Mouse (Mus musculus): Measurements from ENCODE around the gene Hp. TPM values are rescaled to one million over a fixed set of nuclear protein-coding genes. Genes with fewer than 3 reads are reported as not detected.

The Hp gene
- 0.41 and 2.5 TPM in 2 replicates for polyA plus RNA-seq (2015; fragmentation: Nextera tagmentation; extraction: Ambion mirVana)

DNA sequence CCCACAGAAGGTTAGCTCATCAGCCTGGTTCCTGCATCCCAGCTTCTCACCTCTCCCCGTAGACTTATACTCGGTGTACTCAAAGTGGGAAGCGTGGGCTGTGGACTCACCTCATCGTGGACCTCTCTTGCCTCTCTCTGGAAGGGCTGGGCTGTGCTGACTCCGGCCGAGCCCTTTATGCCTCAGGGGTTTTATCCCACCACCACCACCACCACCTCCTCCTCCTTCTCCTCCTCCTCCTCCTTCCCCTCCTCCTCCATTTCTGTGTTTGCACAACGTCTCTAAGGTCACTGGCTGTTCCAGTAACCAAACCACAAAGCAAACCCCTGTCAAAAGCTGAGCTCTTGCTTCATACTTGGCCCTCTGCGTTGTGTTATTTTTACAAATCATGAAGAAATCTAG lies at the start of gene Hp:
Gene Hp (minus strand): TSS at position 273 of the 402 bp plus-strand sequence.
- Histone ChIP-seq H3K4me3 (no peak within 1 kb of the TSS), H3K27me3 (no peaks in the 10 kb centered on the region), H3K4me1 (no peaks in the 10 kb centered on the region), H3K9ac (no peak within 1 kb of the TSS), H3K27ac (no peak within 1 kb of the TSS), H3K36me3 (no peaks in the 10 kb centered on the region), H3K9me3 (peaks cover 1% of the 10 kb centered on the region; the same call in 1 of the 2 replicates), H3K4me2 (no peak within 1 kb of the TSS)
- WGBS = 60% methylated on average over 8 of the region's 8 CpGs
- no peak for ATAC-seq (ENCODE audit: insufficient number of reproducible peaks, insufficient read depth, low FRiP score, low TSS enrichment, low read depth)

GRCm38 (mm10) chr8:109628638-109629037 lies 49.7 kb upstream of the Hp start:
- no peaks in the 10 kb centered on the region for H3K27me3 ChIP-seq
- 66% methylated on average over 6 of the region's 6 CpGs for WGBS
- no peak overlapping the region for H3K9ac ChIP-seq
- no peak overlapping the region for H3K4me2 ChIP-seq
- H3K9me3 ChIP-seq = peaks cover 4% of the 10 kb centered on the region; the same call in 1 of the 2 replicates
- no peak overlapping the region for H3K4me3 ChIP-seq
- no peaks in the 10 kb centered on the region for H3K36me3 ChIP-seq
- no peak for ATAC-seq (ENCODE audit: insufficient number of reproducible peaks, insufficient read depth, low FRiP score, low TSS enrichment, low read depth)
- no peak overlapping the region for H3K27ac ChIP-seq
- H3K4me1 ChIP-seq = no peaks in the 10 kb centered on the region

GRCm38 (mm10) chr8:109615569-109615968 lies 36.6 kb upstream of the Hp start:
- 83% methylated on average over 3 of the region's 3 CpGs for WGBS
- Histone ChIP-seq H3K27ac (no peak overlapping the region), H3K9me3 (no peaks in the 10 kb centered on the region), H3K9ac (no peak overlapping the region), H3K4me3 (no peak overlapping the region), H3K4me2 (no peak overlapping the region), H3K4me1 (no peaks in the 10 kb centered on the region), H3K27me3 (0 out of 2 replicates have a peak, but pooled peaks cover 2% of the 10 kb centered on the region), H3K36me3 (no peaks in the 10 kb centered on the region)
- ATAC-seq (ENCODE audit: insufficient number of reproducible peaks, insufficient read depth, low FRiP score, low TSS enrichment, low read depth) = no peak

- peak within 1 kb of the TSS; percentile 27 for H3K4me2 ChIP-seq
- no peak for ATAC-seq (ENCODE audit: insufficient number of reproducible peaks, insufficient read depth, low FRiP score, low TSS enrichment, low read depth)
- WGBS = 62% methylated on average over 27 of the region's 27 CpGs
- H3K36me3 ChIP-seq = no peaks in the 10 kb centered on the region
- H3K27ac ChIP-seq = no peak within 1 kb of the TSS
- H3K9me3 ChIP-seq = no peaks in the 10 kb centered on the region
- H3K4me3 ChIP-seq = no peak within 1 kb of the TSS
- 0 out of 2 replicates have a peak, but pooled peaks cover 2% of the 10 kb centered on the region for H3K27me3 ChIP-seq
- no peaks in the 10 kb centered on the region for H3K4me1 ChIP-seq
- no peak within 1 kb of the TSS for H3K9ac ChIP-seq
These were observed 35.6 kb upstream of the Hp start, which contains the start of gene Pkd1l3 for GRCm38 (mm10) chr8:109614243-109615210. Gene Pkd1l3 (plus strand): TSS chr8:109614517.

GRCm38 (mm10) chr8:109609153-109609502 lies 30.2 kb upstream of the Hp start:
- Histone ChIP-seq H3K9ac (peak overlapping the region; percentile 79), H3K27ac (peak overlapping the region; percentile 98), H3K4me3 (peak overlapping the region; percentile 67), H3K4me1 (peaks cover 12% of the 10 kb centered on the region), H3K27me3 (0 out of 2 replicates have a peak, but pooled peaks cover 2% of the 10 kb centered on the region), H3K9me3 (no peaks in the 10 kb centered on the region), H3K36me3 (peaks cover 16% of the 10 kb centered on the region), H3K4me2 (peak overlapping the region; percentile 81)
- WGBS = 10% methylated on average over 5 of the region's 5 CpGs
- ATAC-seq (ENCODE audit: insufficient number of reproducible peaks, insufficient read depth, low FRiP score, low TSS enrichment, low read depth) = no peak

- Histone ChIP-seq H3K9me3 (no peaks in the 10 kb centered on the region), H3K4me2 (peak within 1 kb of the TSS; percentile 81), H3K27me3 (0 out of 2 replicates have a peak, but pooled peaks cover 2% of the 10 kb centered on the region), H3K27ac (peak within 1 kb of the TSS; percentile 98), H3K36me3 (peaks cover 22% of the 10 kb centered on the region), H3K4me3 (peak within 1 kb of the TSS; percentile 67), H3K4me1 (peaks cover 12% of the 10 kb centered on the region), H3K9ac (peak within 1 kb of the TSS; percentile 79)
- under 1% methylated on average over 42 of the region's 42 CpGs for WGBS
- ATAC-seq (ENCODE audit: insufficient number of reproducible peaks, insufficient read depth, low FRiP score, low TSS enrichment, low read depth) = peak; percentile 99
These were observed 29.5 kb upstream of the Hp start, which contains the start of gene Dhodh for GRCm38 (mm10) chr8:109608271-109609152. Gene Dhodh (minus strand): TSS chr8:109608673.

DNA sequence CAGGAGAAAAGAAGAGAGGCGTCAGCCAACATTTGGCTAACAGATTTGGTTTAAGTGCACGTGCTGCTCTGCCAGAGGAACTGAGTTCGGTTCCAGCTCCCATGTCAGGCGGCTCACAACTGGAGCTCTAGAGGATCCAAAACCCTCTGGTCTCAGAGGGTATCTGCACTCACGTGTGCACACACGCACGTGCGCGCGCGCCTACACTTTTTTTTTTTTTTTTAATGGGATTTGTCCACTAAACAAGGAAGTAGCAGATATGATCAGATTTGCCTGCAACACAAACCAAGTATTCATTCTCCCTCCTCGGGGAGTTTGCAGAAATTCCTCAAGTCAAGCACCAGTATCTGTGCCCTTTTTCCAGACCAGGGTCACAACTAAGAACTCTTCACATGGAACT lies 28.7 kb upstream of the Hp start:
- H3K4me2 ChIP-seq = peak overlapping the region; percentile 81
- H3K4me3 ChIP-seq = peak overlapping the region; percentile 67
- H3K9me3 ChIP-seq = no peaks in the 10 kb centered on the region
- 6% methylated on average over 12 of the region's 12 CpGs for WGBS
- peak overlapping the region; percentile 79 for H3K9ac ChIP-seq
- H3K27me3 ChIP-seq = no peaks in the 10 kb centered on the region
- H3K4me1 ChIP-seq = peaks cover 12% of the 10 kb centered on the region
- peaks cover 29% of the 10 kb centered on the region for H3K36me3 ChIP-seq
- peak overlapping the region; percentile 98; the same call in 1 of the 2 replicates for H3K27ac ChIP-seq
- ATAC-seq (ENCODE audit: insufficient number of reproducible peaks, insufficient read depth, low FRiP score, low TSS enrichment, low read depth) = no peak

- Histone ChIP-seq H3K4me2 (no peak overlapping the region), H3K4me3 (no peak overlapping the region), H3K4me1 (peaks cover 12% of the 10 kb centered on the region), H3K36me3 (peaks cover 36% of the 10 kb centered on the region), H3K9me3 (no peaks in the 10 kb centered on the region), H3K27ac (no peak overlapping the region), H3K27me3 (no peaks in the 10 kb centered on the region), H3K9ac (no peak overlapping the region)
- WGBS = 87% methylated on average over 2 of the region's 2 CpGs
- no peak for ATAC-seq (ENCODE audit: insufficient number of reproducible peaks, insufficient read depth, low FRiP score, low TSS enrichment, low read depth)
These were observed 27.8 kb upstream of the Hp start for GRCm38 (mm10) chr8:109606725-109607124.

GRCm38 (mm10) chr8:109595854-109596253 lies 16.9 kb upstream of the Hp start:
- Histone ChIP-seq H3K4me2 (no peak overlapping the region), H3K4me1 (no peaks in the 10 kb centered on the region), H3K9ac (no peak overlapping the region), H3K27ac (no peak overlapping the region), H3K36me3 (peaks cover 61% of the 10 kb centered on the region), H3K27me3 (no peaks in the 10 kb centered on the region), H3K9me3 (no peaks in the 10 kb centered on the region), H3K4me3 (no peak overlapping the region)
- 54% methylated on average over 8 of the region's 8 CpGs for WGBS
- ATAC-seq (ENCODE audit: insufficient number of reproducible peaks, insufficient read depth, low FRiP score, low TSS enrichment, low read depth) = no peak

GRCm38 (mm10) chr8:109593117-109593788 lies 14.3 kb upstream of the Hp start:
- Histone ChIP-seq H3K36me3 (peaks cover 51% of the 10 kb centered on the region), H3K4me3 (no peak overlapping the region), H3K4me1 (no peaks in the 10 kb centered on the region), H3K4me2 (no peak overlapping the region), H3K9me3 (no peaks in the 10 kb centered on the region), H3K9ac (no peak overlapping the region), H3K27me3 (no peaks in the 10 kb centered on the region), H3K27ac (no peak overlapping the region)
- 77% methylated on average over 6 of the region's 6 CpGs for WGBS
- ATAC-seq (ENCODE audit: insufficient number of reproducible peaks, insufficient read depth, low FRiP score, low TSS enrichment, low read depth) = no peak

DNA sequence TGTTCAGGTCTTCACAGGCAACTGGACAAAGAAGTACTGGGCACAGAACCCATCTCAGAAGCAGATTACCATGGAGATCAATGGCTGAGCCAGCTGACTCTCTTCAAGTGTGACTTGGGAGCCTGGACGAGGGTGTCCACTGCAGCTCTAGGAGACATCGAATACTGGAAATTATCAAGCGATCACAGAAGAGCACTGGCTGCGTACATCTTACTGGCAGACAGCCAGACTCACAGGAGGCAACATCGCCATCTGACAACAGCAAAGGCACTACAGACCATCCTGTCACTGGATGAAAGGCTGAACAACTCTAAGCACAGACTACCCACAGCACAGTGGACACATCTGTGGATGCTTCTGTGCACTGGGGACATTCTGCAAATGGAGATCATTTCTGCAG lies 13.2 kb upstream of the Hp start:
- Histone ChIP-seq H3K9ac (no peak overlapping the region), H3K36me3 (peaks cover 50% of the 10 kb centered on the region), H3K4me2 (no peak overlapping the region), H3K27me3 (no peaks in the 10 kb centered on the region), H3K9me3 (no peaks in the 10 kb centered on the region), H3K4me1 (no peaks in the 10 kb centered on the region), H3K27ac (no peak overlapping the region), H3K4me3 (no peak overlapping the region)
- no peak for ATAC-seq (ENCODE audit: insufficient number of reproducible peaks, insufficient read depth, low FRiP score, low TSS enrichment, low read depth)
- WGBS = 95% methylated on average over 5 of the region's 5 CpGs
